Mouse (Mus musculus) mammary gland, adult 2 months (tissue): Measurements from ENCODE around the gene Tmc3. TPM values are rescaled to one million over a fixed set of nuclear protein-coding genes. Genes with fewer than 3 reads are reported as not detected.

Source experiments
- polyA plus RNA-seq: library from polyadenylated mRNA; depleted of rRNA; stranded (reverse); fragments of >200 nt; gene quantifications from 2 replicates; pipeline ENCODE4 v1.2.3, GENCODE M21; 2012; ENCODE audit warnings: low replicate concordance; rRNA removed

The Tmc3 gene
- polyA plus RNA-seq, result 0.11 and 0.19 TPM in 2 replicates

DNA sequence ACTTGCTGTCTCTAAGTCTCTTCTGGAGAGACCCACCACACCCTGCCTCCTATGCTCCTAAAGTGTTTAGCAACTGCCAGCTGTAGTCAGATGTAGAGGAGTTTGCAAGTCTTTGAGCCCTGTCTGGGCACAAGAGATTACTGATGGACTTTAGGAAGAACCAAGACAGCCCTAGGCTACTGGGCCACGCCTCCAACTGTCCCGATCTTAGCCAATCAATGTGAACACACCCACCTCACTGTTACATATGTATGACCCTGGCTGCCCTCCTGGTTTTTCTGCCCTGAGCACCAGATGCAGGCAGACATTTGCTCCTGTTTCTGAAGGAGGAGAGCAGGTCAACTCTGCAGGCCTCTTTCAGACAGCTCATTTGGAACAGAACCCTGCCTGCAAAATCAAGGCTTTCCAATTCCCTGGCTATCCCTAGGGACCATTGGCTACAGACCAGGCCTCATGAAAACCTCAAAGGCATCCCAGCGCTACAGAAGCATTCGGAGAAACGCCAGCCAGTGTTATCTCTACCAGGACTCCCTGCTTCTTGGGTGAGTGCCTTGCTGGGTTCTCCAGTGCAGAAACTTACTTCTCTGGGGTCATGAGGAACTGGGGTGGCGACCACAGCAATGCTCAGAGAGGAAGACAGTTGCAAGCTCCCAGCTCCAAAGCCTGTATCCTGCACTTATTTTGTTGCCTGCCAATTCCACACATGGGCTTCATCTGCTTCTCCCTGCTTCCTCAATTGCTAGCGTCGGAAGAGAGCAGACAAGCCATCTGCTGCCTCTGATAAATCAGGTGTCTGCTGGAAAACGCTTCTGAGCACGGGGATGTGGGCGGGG lies at the start of gene Tmc3:
Gene Tmc3, plus strand, starts transcription at position 289 of the 833 bp plus-strand sequence.

DNA sequence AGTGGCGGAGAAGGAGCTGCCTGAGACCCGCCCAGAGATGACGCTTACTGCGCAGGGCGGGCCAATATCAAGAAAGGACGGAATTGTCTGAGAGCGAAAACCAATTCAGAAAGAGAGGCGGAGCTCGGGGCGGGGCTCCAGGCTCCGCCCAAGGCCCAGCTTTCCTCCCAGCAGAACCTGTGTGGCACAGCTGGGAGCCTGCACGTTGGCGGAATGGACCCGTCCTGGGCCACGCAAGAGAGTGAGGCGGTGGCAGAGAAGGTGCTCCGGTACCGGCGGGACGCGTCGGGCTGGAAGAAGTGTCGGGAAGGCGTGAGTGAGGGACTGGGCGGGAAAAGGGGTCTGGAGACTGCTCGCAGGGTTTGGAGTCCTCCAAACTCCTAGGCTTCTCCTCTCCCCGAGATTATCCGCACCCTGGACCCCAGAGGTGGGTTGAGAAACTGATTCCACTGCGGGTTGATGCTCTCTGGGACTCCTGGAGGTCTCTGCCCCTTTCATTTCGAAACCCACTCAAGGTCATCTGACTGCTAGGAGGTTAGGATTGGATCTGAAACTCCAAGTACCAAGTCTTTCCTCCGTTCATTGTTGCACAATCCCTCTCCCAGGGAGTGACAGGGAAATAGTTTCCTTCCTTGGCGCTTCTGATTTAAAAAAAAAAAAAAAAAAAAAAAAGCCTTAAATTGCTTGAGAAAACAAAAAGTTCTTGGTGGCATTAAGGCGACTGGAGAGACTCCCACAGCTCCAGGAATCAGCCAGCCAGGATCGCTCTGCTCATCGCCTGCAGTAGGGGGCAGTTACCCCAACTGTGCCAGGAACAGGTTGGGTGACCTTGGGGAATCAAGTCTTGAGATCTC lies 47.3 kb downstream of the Tmc3 start, which contains the start of gene Stard5:
Gene Stard5, plus strand, starts transcription at position 132 of the 854 bp plus-strand sequence.

Other genes starting within 250 kb of the Tmc3 start
- gene Stard5, start 47.0 kb downstream of the Tmc3 start, polyA plus RNA-seq, result 9.9 and 20.6 TPM in 2 replicates
- gene Il16, start 160.8 kb downstream of the Tmc3 start, polyA plus RNA-seq, result 36.3 and 37.2 TPM in 2 replicates
- not detected in 2 replicates for gene Cfap161, start 210.0 kb downstream of the Tmc3 start, polyA plus RNA-seq